Comparison of ENCODE assay signal across 8 mouse cellular contexts in the genomic region with DNA sequence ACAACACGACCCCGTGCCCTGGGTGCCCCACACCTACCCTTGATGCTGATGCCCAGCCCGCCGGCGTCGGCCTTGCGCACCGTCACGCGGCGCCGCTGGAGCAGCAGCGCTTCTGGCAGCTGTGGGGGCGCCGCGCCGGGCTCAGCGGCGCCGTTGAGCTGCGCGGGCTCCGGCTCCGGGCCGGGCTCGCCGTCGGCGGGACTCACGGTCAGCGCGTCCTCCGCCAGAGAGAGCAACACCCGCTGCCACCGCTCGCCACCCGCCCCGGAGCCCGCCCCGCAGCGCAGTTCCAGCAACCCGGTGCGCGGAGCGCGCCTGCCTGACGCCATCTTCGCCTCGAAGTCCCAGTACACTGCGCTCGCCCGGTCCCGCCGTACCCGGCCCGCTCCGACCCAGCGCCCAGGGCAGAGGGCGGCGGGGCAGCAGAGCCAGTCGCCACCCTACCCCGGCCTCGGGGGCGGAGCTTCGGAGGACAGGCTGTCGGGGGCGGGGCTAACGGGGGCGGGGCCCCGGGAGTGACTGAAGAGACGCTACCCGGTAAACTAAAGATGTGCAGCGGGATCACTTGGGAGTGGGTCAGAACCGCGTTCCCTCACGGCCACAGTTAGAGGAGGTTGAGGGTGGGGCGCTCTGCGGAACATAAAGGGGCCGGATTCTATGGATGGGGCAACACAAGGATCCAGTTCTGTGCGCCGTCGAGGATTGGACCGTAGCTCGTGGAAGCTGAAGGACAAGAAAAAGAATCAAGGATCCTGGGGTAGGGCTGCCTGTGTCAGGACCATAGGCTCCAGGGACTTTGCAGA. TPM values are rescaled to one million over a fixed set of nuclear protein-coding genes. Genes with fewer than 3 reads are reported as not detected.
DNase-seq lines count a peak whose midpoint lies in the region; ATAC-seq lines count a peak whose summit lies in the region.

A gene (minus strand): TSS at position 457 of the 803 bp plus-strand sequence.

- peaks cover 42% of the 10 kb centered on the region for H3K4me1 ChIP-seq in heart, embryonic 12.5 days (replicated peaks)
- H3K4me1 ChIP-seq in kidney, embryonic 16.5 days (ENCODE audit: insufficient read depth, low read length), result peaks cover 18% of the 10 kb centered on the region
- H3K4me1 ChIP-seq in liver, embryonic 11.5 days (replicated peaks; ENCODE audit: control insufficient read depth, insufficient read depth, low read length), result no peaks in the 10 kb centered on the region

- no peaks in the 10 kb centered on the region for H3K36me3 ChIP-seq in heart, embryonic 12.5 days
- no peaks in the 10 kb centered on the region for H3K36me3 ChIP-seq in kidney, embryonic 16.5 days (ENCODE audit: insufficient read depth, low read length)
- H3K36me3 ChIP-seq in liver, embryonic 11.5 days (ENCODE audit: control insufficient read depth, insufficient read depth, low read length), result no peaks in the 10 kb centered on the region

- peak within 1 kb of the TSS; percentile 76 for H3K4me2 ChIP-seq in heart, embryonic 12.5 days
- peak within 1 kb of the TSS; percentile 77 for H3K4me2 ChIP-seq in kidney, embryonic 16.5 days (replicated peaks; ENCODE audit: low read depth, low read length)
- H3K4me2 ChIP-seq in liver, embryonic 11.5 days, result peak within 1 kb of the TSS; percentile 95

- DNase-seq in CD4-positive helper T cell, adult 2 months (ENCODE audit: low read depth, low spot score), result peak; percentile 80
- DNase-seq in c-Kit-positive CD71-negative TER-119-negative erythroid progenitor cells, embryonic 14.5 days (ENCODE audit: low read depth), result peak; percentile 63
- DNase-seq in fibroblast of lung, adult 2 months (ENCODE audit: low read depth), result peak; percentile 44
- DNase-seq in liver, embryonic 11.5 days (ENCODE audit: low spot score), result peak; percentile 82
- peak; percentile 57 to 59 for DNase-seq in spleen, postnatal 14 days (ENCODE audit: low spot score in 2 of 2)

- H3K27me3 ChIP-seq in heart, embryonic 12.5 days (replicated peaks), result no peaks in the 10 kb centered on the region
- H3K27me3 ChIP-seq in kidney, embryonic 16.5 days (ENCODE audit: insufficient read depth, low read length), result no peaks in the 10 kb centered on the region
- peaks cover 18% of the 10 kb centered on the region for H3K27me3 ChIP-seq in liver, embryonic 11.5 days (replicated peaks; ENCODE audit: control insufficient read depth, insufficient read depth, low read length)

- no peaks in the 10 kb centered on the region for H3K9me3 ChIP-seq in heart, embryonic 12.5 days (replicated peaks)
- H3K9me3 ChIP-seq in kidney, embryonic 16.5 days (ENCODE audit: low read length), result no peaks in the 10 kb centered on the region
- H3K9me3 ChIP-seq in liver, embryonic 11.5 days (ENCODE audit: control insufficient read depth, low read length), result no peaks in the 10 kb centered on the region

- ATAC-seq in heart, embryonic 12.5 days (ENCODE audit: insufficient number of reproducible peaks, low FRiP score), result peak; percentile 93
- peak; percentile 93 for ATAC-seq in kidney, embryonic 16.5 days (ENCODE audit: low FRiP score, low TSS enrichment)
- peak; percentile 94 for ATAC-seq in liver, embryonic 11.5 days (replicated peaks; ENCODE audit: low FRiP score)
- ATAC-seq in monocyte, adult 5-6 weeks (replicated peaks; ENCODE audit: insufficient number of reproducible peaks, low FRiP score, low TSS enrichment, poor library complexity, severe bottlenecking), result peak; percentile 71

- 2% methylated on average over 83 of the region's 84 CpGs for WGBS in heart, embryonic 12.5 days
- WGBS in kidney, embryonic 16.5 days, result 1% methylated on average over 76 of the region's 84 CpGs
- 2% methylated on average over 84 of the region's 84 CpGs for WGBS in liver, embryonic 11.5 days

- H3K9ac ChIP-seq in heart, embryonic 12.5 days, result peak within 1 kb of the TSS; percentile 91
- H3K9ac ChIP-seq in kidney, embryonic 16.5 days (replicated peaks; ENCODE audit: low read length), result peak within 1 kb of the TSS; percentile 76
- peak within 1 kb of the TSS; percentile 65 for H3K9ac ChIP-seq in liver, embryonic 11.5 days (ENCODE audit: low read depth, low read length)

- peak within 1 kb of the TSS; percentile 73 for H3K27ac ChIP-seq in heart, embryonic 12.5 days (ENCODE audit: poor library complexity, severe bottlenecking)
- H3K27ac ChIP-seq in kidney, embryonic 16.5 days (ENCODE audit: low read length), result no peak within 1 kb of the TSS
- H3K27ac ChIP-seq in liver, embryonic 11.5 days (ENCODE audit: low read depth, low read length), result no peak within 1 kb of the TSS

- peak within 1 kb of the TSS; percentile 83 for H3K4me3 ChIP-seq in heart, embryonic 12.5 days
- peak within 1 kb of the TSS; percentile 69 for H3K4me3 ChIP-seq in kidney, embryonic 16.5 days (ENCODE audit: low read length)
- peak within 1 kb of the TSS; percentile 71 for H3K4me3 ChIP-seq in liver, embryonic 11.5 days (ENCODE audit: low read depth, low read length)

RNA-seq across cellular contexts. Expression of the gene that starts here (rescaled TPM):
- 49.9 and 51.6 TPM in 2 replicates for polyA plus RNA-seq in heart, embryonic 12.5 days (2016; fragmentation: Nextera tagmentation; extraction: Ambion mirVana)
- 9.5 and 12.2 TPM in 2 replicates for polyA plus RNA-seq in kidney, embryonic 16.5 days (2015; fragmentation: Nextera tagmentation; extraction: Ambion mirVana)
- polyA plus RNA-seq in liver, embryonic 11.5 days (2014; fragmentation: Nextera tagmentation; extraction: Ambion mirVana), result 1.5 and 2.4 TPM in 2 replicates
- 4.8 to 10.8 TPM (median 4.9 TPM) in 3 replicates for total RNA-seq in monocyte, adult 5-6 weeks (2017)
